Mouse (Mus musculus) limb, embryonic 14.5 days (tissue): ENCODE results near the gene Padi1. TPM values are rescaled to one million over a fixed set of nuclear protein-coding genes. Genes with fewer than 3 reads are reported as not detected.

Source experiments
- ATAC-seq: fragments of 200-750 bp; cut with Nextera tagmentation; 2 replicates; pipeline ENCODE4 v1.8.0; 2017; ENCODE audit warnings: low read depth, moderate number of reproducible peaks, moderate TSS enrichment; ENCODE audit not compliant: low FRiP score
- DNase-seq: peaks from one replicate; pipeline ENCODE4 v3.0.0-alpha.2; 2015; ENCODE audit warnings: low spot score
- H3K27ac ChIP-seq: fragments of 300-500 bp; sonication (generic); replicated peaks from 2 replicates; pipeline ENCODE4 v1.5.1; 2014; ENCODE audit warnings: low read depth, mild to moderate bottlenecking, low read length, moderate library complexity, mixed read lengths
- H3K27me3 ChIP-seq: fragments of 300-500 bp; sonication (generic); 2 replicates; pipeline ENCODE4 v1.6.1; 2014; ENCODE audit warnings: low read length, mixed read lengths; ENCODE audit not compliant: control insufficient read depth, insufficient read depth
- H3K36me3 ChIP-seq: fragments of 300-500 bp; sonication (generic); 2 replicates; pipeline ENCODE4 v1.6.1; 2014; ENCODE audit warnings: mild to moderate bottlenecking, low read length, moderate library complexity, mixed read lengths; ENCODE audit not compliant: control insufficient read depth, insufficient read depth
- H3K4me1 ChIP-seq: fragments of 300-500 bp; sonication (generic); 2 replicates; pipeline ENCODE4 v1.6.1; 2014; ENCODE audit warnings: antibody characterized with exemption, low read length, mixed read lengths; ENCODE audit not compliant: control insufficient read depth, insufficient read depth
- H3K4me2 ChIP-seq: fragments of 300-500 bp; sonication (generic); replicated peaks from 2 replicates; pipeline ENCODE4 v1.6.1; 2014; ENCODE audit warnings: low read depth, mild to moderate bottlenecking, low read length, moderate library complexity; ENCODE audit not compliant: severe bottlenecking
- H3K4me3 ChIP-seq: fragments of 300-500 bp; sonication (generic); replicated peaks from 2 replicates; pipeline ENCODE4 v1.5.1; 2014; ENCODE audit warnings: low read length
- H3K9ac ChIP-seq: fragments of 300-500 bp; sonication (generic); 2 replicates; pipeline ENCODE4 v1.6.1; 2014; ENCODE audit warnings: mild to moderate bottlenecking, low read depth, low read length, moderate library complexity; ENCODE audit not compliant: severe bottlenecking
- H3K9me3 ChIP-seq: fragments of 300-500 bp; sonication (generic); 2 replicates; pipeline ENCODE4 v1.6.1; 2016; ENCODE audit warnings: low read length; ENCODE audit not compliant: control insufficient read depth
- POLR2A ChIP-seq: fragments of 200-500 bp; IDR thresholded peaks from 2 replicates; pipeline ENCODE4 v1.8.0; 2012; ENCODE audit warnings: inconsistent platforms, mild to moderate bottlenecking, moderate library complexity, borderline replicate concordance; ENCODE audit not compliant: insufficient read depth, insufficient read length; ENCODE audit errors: extremely low read depth
- WGBS: fragments of 180-500 bp; shearing (Covaris S2); extraction: QIAGEN DNeasy Blood & Tissue Kit; methylation state at CpG from one replicate; pipeline ENCODE4 v1.1.7; 2014; 5-methylcytosine and 5-hydroxymethylcytosine counted together
- polyA plus RNA-seq, 2 experiments: library from polyadenylated mRNA; depleted of rRNA in 1 of 2; stranded (reverse) in 1 of 2; unstranded in 1 of 2; fragments of >200 nt; fragmentation: Nextera tagmentation in 1 of 2; extraction: Ambion mirVana in 1 of 2; gene quantifications; 2 replicates each; pipeline versions ENCODE4 v1.2.1 to v1.2.3; 2012 to 2014

Padi1 gene
- polyA plus RNA-seq, 2 experiments, result 0.10 to 0.25 TPM

- Histone ChIP-seq H3K27ac (no peak overlapping the region), H3K27me3 (no peaks in the 10 kb centered on the region), H3K4me2 (no peak overlapping the region), H3K4me3 (no peak overlapping the region), H3K4me1 (peaks cover 7% of the 10 kb centered on the region; the same call in 1 of the 2 replicates), H3K9ac (no peak overlapping the region), H3K9me3 (no peaks in the 10 kb centered on the region), H3K36me3 (no peaks in the 10 kb centered on the region)
- ATAC-seq (no peak), DNase-seq (no peak)
- 66% methylated on average over 4 of the region's 4 CpGs for WGBS
- TF ChIP-seq POLR2A, result no peak
These were observed 587 bp downstream of the Padi1 start for GRCm38 (mm10) chr4:140844991-140845390.

- H3K9ac ChIP-seq, result no peak overlapping the region
- no peaks in the 10 kb centered on the region for H3K27me3 ChIP-seq
- no peak for TF ChIP-seq POLR2A
- ATAC-seq, result no peak
- H3K36me3 ChIP-seq, result no peaks in the 10 kb centered on the region
- WGBS, result 50% methylated on average over 13 of the region's 15 CpGs
- H3K4me2 ChIP-seq, result no peak overlapping the region
- H3K4me3 ChIP-seq, result no peak overlapping the region
- H3K4me1 ChIP-seq, result peaks cover 7% of the 10 kb centered on the region; the same call in 1 of the 2 replicates
- no peaks in the 10 kb centered on the region for H3K9me3 ChIP-seq
- H3K27ac ChIP-seq, result no peak overlapping the region
- no peak for DNase-seq
These were observed 1.8 kb downstream of the Padi1 start for GRCm38 (mm10) chr4:140843670-140844280.

DNA sequence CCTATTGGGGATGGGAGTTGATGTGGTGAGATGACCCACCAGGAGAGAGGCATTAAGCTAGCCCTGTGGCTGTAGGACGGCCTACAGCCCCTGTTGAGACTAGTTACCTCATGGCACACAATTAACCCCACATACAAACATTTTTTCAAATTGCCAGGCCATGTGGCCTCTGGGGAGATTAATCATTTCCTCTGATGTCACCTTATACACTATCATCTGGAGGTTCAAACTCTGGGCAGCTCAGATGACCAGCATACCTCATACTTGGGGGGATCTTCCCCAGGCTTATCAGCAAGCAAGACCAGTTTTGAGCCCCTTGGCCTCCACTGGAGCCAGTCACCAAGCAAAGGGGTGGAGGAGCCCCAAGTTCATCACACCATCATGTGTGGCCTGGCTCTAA lies 2.7 kb downstream of the Padi1 start:
- no peak for DNase-seq
- H3K4me1 ChIP-seq, result peaks cover 7% of the 10 kb centered on the region; the same call in 1 of the 2 replicates
- ATAC-seq, result no peak
- H3K4me2 ChIP-seq, result no peak overlapping the region
- H3K36me3 ChIP-seq, result no peaks in the 10 kb centered on the region
- no peaks in the 10 kb centered on the region for H3K27me3 ChIP-seq
- H3K27ac ChIP-seq, result no peak overlapping the region
- WGBS, result 82% methylated on average over 1 of the region's 1 CpGs
- H3K4me3 ChIP-seq, result no peak overlapping the region
- no peaks in the 10 kb centered on the region for H3K9me3 ChIP-seq
- H3K9ac ChIP-seq, result no peak overlapping the region
- TF ChIP-seq POLR2A, result no peak

DNA sequence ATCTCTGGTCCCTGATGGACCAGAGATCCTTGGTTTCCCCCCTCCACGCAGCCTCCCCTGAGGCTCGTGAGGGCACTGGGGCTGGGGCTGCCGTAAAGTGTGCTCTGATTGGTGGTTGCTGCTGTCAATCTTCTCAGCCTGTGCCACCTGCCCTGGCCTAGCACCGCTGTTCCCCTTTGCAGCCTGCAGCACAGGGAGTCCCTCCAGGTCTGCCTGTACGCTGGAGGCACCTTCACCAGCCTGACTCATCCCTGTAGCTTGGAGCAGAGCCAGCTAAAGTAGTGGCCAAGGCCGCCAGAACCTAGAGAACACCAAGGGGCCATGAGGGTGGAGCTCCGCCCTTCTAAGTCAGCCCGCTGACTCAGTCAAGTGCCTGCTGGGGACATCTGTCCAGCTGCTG lies 7.7 kb downstream of the Padi1 start:
- no peaks in the 10 kb centered on the region for H3K36me3 ChIP-seq
- H3K4me1 ChIP-seq, result peaks cover 10% of the 10 kb centered on the region; the same call in 1 of the 2 replicates
- no peak overlapping the region for H3K9ac ChIP-seq
- no peak overlapping the region for H3K4me2 ChIP-seq
- 25% methylated on average over 8 of the region's 8 CpGs for whole genome bisulfite sequencing
- no peak overlapping the region for H3K4me3 ChIP-seq
- no peak for DNase-seq
- no peaks in the 10 kb centered on the region for H3K9me3 ChIP-seq
- no peak for TF ChIP-seq POLR2A
- no peak overlapping the region for H3K27ac ChIP-seq
- H3K27me3 ChIP-seq, result no peaks in the 10 kb centered on the region
- no peak for ATAC-seq

DNA sequence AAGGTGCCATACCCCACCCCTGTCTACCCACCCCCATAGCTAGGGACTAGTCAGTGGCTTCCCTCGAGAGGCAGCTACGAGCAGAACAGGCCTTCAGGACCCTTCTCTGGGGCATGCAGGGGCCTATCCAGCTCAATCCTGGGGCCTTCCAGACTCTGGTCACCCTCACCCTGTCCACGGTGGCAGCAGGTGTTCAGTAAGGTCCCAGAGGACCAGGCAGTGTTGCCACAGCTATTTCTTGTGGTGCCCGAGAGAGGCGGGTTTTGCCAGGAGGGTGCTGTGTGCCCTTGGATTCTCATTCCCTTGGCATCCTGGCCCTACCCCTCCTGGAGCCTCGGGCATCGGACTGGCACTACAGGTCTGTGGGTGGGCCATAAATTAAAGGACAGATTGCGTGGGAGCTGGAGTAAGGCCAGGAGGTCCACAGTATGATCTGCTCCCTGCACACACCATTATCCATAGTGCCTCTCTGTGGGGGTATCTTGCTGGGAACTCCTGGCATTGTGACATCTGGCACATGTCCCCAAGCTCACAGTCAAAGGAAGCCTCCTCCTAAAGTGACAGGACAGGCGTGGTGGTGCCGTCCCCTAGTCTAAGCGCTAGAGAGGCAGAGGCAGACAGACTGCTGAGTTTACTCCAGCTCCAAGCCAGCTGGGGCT lies 9.2 kb downstream of the Padi1 start:
- Histone ChIP-seq H3K27me3 (no peaks in the 10 kb centered on the region), H3K27ac (no peak overlapping the region), H3K4me3 (no peak overlapping the region), H3K9me3 (no peaks in the 10 kb centered on the region), H3K4me2 (no peak overlapping the region), H3K36me3 (no peaks in the 10 kb centered on the region), H3K4me1 (peaks cover 10% of the 10 kb centered on the region; the same call in 1 of the 2 replicates), H3K9ac (no peak overlapping the region)
- ATAC-seq (no peak), DNase-seq (no peak)
- 64% methylated on average over 11 of the region's 11 CpGs for WGBS
- TF ChIP-seq POLR2A, result no peak
